Mouse (Mus musculus) yolk sac, embryonic 10.5 days (tissue): Measurements from ENCODE around the gene Mybpc3.
A peak's percentile ranks its signal among the peaks of the same experiment; 100 is the strongest.

Experiments used
- DNase-seq: peaks from one replicate; pipeline ENCODE4 v3.0.0-alpha.2; 2017; ENCODE audit warnings: low spot score

Gene Mybpc3

DNA sequence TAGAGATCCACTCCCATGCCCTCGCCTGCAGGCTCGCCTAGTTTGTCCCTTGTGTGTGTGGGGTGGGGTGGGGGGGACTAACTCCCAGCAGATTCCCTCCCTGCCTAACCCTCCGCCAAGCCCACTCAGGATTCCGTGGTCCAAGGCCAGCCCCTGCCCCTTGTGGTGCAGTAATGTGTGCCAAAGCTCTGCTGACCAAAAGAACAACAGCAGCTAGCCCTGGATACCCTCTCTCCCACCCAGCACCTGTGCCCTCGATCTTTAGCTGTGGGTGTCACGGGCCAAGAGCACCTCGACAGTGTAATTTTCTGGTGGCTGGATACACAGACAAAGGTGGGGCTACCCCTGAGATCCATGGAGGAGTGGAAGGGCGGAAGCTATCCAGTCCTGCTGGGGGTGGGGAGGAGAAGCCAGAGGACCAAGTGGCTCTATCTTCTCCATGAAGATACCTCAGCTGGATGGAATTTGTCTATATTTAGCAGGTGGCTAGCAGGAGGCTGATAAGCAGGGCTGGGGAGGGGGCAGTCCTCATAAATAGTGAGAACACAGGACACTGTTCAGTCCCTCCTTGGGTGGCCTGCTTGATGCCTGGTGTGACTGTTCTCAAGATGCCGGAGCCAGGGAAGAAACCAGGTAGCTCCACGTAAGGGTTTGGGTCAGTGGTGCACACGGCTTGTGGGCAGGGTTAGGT is at the start of gene Mybpc3:
Gene Mybpc3, plus strand, starts transcription at position 560 of the 691 bp plus-strand sequence.
- DNase-seq: no peak

DNA sequence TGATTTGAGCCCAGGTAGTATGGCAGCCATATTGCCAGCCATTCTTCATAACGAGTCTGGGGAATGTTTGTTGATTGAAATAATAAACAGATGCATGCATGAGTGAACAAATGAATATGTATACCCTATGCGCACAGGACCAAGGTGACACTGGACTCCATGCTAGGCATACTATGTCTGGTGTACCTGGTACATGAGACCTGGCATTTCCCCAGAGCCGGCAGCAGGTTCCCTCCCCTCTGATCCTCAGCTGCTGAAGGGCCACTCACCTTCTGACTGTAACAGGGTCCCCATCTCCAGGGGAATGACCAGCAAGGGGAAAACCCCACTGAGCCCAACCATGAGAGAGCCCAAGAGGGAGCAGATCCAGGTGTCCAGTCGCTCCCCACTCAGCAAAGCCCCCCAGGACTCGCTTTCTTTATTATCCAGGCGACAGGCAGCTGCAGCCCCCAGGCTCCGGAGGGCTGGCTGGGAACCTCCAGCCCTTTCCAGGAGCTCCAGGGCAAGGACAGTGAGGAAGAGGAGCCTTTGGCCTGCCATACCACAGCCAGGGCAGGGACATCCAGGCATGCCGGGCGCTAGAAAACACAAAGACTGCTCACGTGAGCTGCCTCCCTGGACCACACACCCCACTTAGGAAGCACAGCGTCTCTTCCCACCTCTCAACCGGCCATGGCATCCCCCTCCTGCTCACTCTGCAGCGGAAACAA is 49.6 kb upstream of the Mybpc3 start:
- no peak for DNase-seq

DNA sequence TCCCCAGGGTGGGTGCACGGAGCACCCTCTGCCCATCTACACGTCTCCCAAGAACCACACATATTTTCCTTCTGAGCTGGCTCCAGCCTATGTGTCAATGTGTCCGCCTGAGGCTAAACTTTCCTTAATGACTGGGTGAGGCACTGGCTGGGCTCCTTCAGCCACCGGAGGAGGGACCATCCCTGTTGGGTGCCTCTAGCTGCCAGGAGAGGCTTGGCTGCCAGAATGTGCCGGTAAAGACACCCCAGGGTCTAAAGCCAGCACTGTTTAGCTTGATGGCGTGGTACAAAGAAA is 49.1 kb upstream of the Mybpc3 start:
- no peak for DNase-seq

DNA sequence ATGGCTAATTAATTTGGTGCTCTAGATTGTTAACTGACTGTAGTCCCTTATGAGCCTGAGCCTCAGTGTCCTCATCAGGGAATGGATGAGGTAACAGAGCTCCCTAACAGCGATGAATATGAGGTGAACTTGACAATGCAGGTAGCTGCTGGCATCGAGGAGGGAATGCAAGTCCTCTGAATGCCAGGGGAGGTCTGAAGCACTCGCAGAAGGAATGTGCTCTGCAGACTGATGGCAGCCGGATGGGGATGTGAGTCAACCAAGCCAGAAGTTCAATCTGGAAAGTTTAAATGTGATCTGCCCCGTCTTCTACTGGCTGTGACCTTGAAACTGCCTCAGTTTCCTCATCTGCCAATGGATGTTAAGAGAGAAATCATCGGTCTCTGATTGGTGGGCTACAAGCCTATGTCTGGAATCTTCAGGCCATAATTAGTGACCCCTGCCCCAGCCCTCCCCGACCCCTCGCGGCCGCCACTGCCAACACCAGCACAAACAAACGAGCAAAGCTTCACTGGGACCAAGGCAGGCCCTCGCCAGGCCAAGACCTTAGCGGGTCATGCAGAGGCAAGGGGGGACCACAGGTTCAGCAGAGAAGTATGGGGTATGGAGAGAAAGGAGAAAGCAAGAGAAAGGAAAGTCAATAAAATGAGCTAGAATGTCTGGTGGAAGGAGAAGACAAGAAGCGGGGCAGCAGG is 48.5 kb upstream of the Mybpc3 start:
- no peak for DNase-seq

- peak; percentile 94 for DNase-seq
These were observed 47.7 kb upstream of the Mybpc3 start, which contains the start of gene Slc39a13 for GRCm38 (mm10) chr2:91070076-91070800. Gene Slc39a13, minus strand, starts transcription at chr2:91070417.

DNA sequence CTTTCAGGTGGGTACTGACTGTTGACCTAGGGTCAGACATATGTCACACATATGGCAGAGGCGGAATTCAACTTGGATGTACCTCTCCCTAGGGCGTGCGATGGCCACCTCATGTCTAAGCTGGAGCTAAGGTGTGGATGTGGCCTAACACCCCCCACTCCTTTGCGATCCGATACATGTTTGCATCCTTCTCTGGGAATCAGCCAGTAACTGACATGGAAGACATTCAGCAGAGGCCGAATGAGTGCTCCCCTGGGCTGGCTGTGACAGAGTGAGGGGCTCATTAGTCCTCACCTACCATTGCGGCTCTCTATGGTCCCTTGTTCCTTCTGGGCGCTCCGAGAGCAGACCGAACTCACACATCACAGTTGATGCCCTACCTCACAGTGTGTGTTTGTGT is 46.9 kb upstream of the Mybpc3 start:
- no peak for DNase-seq

DNA sequence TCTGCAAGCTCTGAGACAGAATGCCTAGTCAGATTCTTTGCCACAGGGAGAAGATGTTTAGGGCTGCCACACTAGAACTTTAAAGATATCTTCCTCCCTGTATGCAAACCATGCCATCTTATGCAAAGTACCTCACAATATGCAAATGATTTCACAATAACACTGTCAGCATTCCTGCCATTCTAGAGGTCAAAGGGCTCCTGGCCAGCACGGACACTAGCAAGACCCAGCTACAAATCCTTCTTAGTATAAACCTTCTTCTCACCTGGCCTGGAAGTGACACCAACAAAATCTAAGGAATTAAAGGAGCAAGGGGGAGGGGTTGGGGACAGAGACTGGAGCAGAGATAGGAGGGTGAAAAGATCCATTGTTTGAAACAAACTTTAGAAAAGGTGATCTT is 45.9 kb upstream of the Mybpc3 start:
- peak; percentile 56 for DNase-seq

DNA sequence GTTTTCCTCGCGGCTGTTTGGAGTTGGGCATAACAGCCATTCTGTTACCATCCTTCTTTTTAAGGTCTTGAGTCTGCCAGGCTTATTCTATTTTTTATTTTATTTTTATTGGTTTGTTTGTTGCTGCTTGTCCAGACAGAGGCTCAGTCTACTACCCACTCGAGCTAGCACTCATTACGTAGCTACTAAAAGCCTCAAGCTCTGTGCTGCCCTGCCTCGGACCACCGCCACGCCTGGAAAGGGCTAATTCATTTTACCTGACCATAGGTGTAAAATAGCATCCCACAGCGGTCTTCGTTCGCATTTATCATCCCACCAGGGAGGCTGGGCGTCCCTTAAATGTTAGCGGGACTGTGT is 40.0 kb upstream of the Mybpc3 start:
- DNase-seq: no peak

DNA sequence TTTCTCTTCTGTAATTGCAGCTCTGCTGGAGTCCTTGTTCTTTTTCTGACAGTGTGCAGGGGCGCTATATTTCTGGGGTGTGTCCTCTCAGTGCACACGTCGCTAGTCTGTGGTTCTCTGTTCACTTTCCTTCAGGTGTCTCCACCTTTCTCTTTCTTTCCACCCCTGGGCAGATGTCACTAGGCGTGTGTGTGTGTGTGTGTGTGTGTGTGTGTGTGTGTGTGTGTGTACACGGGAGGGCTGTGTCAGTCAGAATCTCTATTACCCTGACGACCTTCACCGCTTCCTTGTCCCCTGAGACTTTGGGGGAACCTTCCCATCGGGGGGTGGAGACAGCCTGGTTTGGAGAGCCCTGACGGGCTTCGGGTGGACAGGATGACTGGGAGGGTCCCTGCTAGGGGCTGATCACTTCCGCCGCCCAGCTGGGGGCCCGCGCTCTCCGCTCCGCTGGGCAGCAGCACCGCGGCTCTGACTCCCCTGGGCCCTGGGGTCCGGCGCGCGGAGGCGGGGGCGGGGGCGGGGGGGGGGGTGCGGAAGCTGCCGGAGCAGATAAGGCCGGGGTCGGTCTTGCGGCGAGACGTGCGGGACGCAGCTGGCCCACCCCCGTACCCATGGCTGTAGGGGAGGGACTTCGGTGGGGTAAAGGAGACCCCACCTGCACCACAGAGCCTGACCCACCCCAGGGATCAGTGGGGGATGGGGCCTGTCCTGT is 39.5 kb upstream of the Mybpc3 start:
- DNase-seq: peak; percentile 28

GRCm38 (mm10) chr2:91079026-91079384 is 38.9 kb upstream of the Mybpc3 start:
- DNase-seq: no peak

DNA sequence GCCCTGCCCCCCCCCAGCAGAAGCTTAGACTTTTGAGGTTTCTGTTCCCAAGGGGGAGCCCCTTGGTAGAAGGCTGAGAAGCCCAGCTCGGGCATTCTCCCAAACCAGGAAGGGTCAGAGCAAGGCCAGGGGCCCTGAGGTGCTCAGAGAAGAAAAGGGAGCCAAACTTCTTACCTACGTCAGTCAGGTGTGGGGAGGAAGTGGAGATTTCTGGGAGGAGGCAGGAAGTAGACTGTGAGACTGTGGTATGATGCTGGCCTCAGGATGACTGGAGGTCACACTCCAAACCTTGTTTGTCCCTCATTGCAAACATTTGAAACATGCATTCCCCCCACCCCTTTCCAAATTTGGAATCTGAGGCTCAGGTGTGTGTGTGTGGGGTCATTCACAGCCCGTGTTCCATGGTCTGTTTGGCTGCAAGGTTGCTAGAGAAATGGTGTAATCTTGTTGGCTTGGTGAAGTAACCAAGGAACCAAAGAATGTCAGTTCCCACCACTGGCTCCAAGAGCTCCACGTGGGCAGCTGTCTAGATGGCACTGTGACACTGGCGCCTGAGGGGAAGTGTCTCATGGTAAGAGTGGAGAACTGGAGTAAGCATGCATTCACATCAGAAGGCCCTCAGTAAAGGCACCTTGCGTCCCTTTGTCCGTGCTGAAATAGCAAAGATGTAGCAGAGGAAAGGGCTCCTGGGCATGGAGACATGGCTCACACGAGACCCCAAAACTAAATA is 37.0 kb upstream of the Mybpc3 start:
- no peak for DNase-seq

DNA sequence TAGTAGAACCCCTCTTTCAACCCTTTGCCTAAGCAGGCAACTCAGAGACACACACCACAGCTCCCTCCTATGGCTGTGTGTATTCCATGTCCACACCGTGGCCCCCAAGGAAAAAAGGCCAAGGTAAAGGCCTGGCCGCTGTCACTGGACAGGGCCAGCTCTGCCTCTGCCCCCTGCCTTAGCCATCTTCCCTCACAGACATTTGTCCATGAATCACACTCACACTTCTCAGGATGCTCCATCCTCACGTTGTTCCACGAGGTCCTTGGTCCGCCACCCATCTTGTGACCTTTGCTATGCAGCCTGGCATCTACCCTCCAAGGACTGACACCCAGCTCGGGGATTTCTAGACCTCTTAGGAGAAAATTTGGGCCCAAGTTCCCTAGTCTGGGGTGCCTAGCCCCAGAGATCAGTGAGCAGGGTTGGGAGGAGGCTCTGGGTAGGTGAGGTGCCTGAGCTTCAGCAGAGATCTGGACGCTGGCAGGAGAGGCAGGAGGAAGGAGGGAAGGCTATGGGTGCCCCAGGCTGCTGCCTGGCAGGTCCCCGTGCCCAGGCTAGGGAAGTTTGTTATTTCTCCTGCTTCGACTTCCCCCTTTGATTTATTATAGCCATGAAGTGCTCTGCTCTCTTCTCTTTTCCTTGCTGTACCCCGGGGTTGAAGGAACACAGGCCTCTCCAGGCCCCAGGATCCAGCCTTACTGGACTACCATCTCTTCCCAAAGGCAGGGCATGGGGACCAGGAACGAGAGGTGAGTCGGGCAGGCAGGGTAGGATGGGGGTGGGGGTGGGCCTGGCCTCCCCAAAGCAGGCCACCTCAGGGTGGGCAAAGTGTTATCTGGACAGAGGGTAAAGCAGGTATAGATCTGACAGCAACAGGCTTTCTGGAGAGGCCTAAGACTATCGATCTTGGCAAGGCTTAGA is 35.9 kb upstream of the Mybpc3 start, which contains the start of gene Spi1:
Gene Spi1, plus strand, starts transcription at position 616 of the 921 bp plus-strand sequence.
- DNase-seq: no peak

DNA sequence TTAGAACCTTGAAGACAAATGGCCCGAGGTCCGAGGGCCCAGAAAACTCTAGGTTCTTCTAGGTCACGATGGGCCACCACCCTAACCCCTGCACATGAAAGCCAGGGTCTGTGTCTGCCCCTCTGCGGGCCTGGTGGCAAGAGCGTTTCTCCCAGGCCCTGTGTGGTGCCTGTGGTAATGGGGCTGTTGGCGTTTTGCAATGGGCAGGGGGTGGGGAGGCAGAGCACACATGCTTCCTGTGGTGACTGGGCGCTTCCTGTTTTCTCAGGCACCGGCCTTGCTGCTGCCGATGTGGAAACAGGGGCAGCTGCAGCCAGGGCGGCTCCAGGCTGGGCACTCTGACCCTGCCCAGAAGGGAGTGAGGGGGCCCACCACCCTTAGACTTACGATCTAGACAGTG is 35.1 kb upstream of the Mybpc3 start:
- DNase-seq: no peak

DNA sequence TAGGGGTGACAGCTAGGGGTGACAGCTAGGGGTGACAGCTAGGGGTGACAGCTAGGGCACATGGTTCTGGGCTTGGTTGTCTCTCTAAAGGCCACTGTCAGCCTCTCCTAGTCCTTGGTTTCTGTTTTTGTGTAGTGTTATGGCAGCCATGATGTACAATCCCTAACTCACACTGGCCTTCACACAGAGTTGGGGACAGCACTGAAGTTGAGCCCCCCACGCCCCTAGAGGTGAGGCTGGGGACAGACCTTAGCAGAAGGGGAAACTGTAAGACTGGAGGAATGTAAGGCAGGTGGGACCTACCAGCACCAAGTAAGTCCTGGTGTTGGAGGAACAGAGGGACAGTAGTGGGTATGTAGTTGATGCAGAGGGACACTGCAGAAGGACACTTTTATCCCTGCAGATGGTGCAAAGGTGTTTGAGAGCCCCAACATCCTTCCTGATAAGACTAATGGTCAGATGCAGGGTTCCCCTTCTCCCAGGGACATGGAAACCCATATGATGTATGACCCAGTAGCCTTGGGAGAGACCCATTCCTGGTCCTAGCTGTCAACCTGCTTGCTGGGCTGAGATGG is 34.5 kb upstream of the Mybpc3 start:
- no peak for DNase-seq

DNA sequence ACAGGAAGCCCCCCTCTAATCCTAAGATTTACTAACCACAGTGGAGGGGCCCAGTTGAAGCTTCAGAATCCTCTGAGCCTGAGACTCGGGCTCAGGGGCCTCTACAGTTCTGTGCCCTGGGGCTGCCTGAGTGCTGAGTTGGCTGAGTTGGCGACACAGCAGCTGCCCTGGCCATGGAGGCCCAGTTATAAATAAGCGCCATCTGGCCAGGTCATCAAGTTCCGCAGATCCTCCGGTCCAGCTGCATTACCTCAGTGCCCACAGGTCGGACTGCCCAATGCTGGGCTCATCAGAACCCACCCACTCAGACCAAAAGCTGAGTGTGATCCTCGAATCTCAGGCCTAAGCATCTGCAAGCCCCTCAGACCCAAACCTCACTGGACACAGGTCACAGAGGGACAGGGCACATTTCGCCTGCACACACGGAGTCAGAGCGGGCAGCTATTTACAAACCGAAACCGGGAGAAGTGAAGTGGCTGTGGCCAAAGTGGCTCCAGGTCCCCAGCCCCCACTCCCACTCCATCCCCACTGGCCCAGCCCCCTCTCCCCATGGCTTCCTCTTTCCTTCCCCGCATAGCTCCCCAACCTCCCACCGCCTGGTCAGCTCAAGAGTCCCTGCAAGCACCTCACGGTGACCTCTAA is 33.6 kb upstream of the Mybpc3 start:
- DNase-seq: no peak

DNA sequence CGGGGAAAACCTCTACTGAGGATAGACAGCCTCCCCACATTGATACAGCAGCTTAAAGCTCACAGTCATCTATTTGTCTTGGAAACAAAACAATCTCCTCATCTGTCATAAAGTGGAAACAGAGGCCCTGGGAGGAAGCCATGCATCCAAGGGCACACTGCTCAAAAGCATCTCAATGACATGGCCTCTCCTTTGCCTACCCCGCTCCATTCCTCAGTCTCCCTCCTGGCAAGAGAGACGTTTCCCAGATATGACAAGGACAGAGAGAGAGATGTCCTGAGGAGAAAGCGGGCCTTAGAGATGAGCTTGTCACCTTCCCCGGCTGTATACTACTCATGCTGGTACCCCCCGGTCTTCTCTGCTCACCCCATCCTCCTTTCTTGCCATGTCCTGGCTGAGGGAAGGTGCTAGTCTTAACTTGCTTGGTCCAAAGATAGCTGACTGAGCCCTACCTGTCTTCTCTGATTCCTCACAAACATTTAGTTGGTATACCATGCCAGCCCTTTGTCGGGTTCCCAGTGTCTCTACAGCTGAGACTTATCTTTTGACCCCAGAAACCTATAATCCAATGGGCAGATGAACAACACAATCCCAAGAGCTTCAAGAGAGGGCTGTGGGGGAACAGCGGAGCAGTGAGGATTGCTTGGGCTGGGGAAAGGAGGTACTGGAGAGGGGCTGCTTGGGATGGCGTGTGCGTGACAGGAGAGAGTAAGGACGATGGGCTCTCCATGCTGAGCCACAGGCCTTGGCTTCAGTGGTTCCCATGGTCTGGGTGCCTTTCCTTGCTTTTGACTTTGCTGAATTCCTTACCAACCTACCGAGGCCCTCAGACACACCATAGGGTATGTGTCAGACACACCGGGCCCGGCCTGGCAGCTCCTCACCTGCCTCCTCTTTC is 32.2 kb upstream of the Mybpc3 start:
- no peak for DNase-seq

GRCm38 (mm10) chr2:91086392-91087237 is 31.3 kb upstream of the Mybpc3 start:
- DNase-seq: no peak
